Mouse (Mus musculus) embryo, embryonic 10 days (tissue): ENCODE data around the gene Ttyh2.
A peak's percentile ranks its signal among the peaks of the same experiment; 100 is the strongest.
"Not testable (repeated sequence)": the region's sequence is repeated elsewhere in the genome, so short reads cannot be mapped to it uniquely, and the experiment has no call there.

Source experiments
- DNase-seq: peaks from one replicate; pipeline ENCODE4 v3.0.0-alpha.2; 2015; ENCODE audit warnings: low spot score

Gene Ttyh2

DNA sequence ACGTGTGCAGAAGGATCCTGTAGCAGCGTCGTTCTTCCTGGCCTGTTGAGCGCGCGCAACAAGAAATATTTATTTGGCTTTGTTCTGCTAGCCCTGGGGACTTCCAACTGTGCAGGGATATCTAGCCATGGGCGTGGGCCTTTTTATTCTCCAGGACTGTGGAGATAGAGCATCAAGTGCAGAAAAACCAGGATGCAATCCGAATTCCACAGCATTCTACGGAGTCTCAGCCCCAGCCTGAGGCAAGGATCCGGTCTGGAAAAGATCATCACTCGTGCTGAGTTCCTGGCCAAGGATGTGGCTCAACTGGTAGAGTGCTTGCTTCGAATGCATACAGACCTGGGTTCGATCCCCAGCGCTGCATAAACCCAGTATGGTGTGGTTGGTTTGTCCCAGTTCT is 13.1 kb upstream of the Ttyh2 start:
- no peak for DNase-seq

- peak; percentile 75 for DNase-seq
Observed at GRCm38 (mm10) chr11:114662746-114663362, 12.4 kb upstream of the Ttyh2 start.

GRCm38 (mm10) chr11:114664164-114664563 is 11.1 kb upstream of the Ttyh2 start:
- no peak for DNase-seq

DNA sequence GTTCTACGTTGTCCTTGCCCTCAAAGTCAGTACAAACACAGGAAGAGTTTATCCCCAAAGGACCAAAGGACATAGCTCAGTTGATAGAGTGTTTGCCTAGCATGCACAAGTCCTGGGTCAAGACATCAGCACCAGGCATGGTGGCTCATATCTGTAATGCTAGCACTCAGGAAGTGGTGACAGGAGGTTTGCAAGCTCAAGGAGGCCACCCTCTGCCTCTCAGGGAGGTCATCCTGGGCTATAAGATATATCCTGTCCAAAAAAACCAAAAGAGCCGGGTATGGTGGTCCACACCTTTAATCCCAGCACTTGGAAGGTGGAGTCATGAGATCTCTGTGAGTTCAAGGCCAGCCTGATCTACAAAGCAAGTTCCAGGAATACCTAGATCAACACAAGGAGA is 9.8 kb upstream of the Ttyh2 start:
- DNase-seq = no peak

DNA sequence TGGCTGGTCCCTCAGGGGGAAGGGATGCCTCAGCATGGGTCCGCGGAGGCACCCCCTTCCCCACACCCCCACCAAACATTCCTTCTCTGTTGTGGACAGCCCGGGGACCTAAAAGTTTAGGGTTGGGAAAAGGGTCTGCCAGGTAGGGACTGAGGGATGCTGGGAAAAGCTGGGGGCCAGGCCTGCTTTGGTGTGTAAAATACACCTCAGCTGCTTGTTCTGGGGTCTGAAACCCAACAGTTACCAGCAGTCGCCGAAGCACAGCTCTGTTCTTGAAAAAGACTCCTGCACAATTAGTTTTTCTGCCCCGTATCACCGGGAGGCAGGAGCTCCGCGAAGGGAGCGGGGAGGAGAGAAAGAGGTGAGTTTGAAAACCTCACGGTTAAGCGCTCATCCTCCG is 8.4 kb upstream of the Ttyh2 start:
- no peak for DNase-seq

DNA sequence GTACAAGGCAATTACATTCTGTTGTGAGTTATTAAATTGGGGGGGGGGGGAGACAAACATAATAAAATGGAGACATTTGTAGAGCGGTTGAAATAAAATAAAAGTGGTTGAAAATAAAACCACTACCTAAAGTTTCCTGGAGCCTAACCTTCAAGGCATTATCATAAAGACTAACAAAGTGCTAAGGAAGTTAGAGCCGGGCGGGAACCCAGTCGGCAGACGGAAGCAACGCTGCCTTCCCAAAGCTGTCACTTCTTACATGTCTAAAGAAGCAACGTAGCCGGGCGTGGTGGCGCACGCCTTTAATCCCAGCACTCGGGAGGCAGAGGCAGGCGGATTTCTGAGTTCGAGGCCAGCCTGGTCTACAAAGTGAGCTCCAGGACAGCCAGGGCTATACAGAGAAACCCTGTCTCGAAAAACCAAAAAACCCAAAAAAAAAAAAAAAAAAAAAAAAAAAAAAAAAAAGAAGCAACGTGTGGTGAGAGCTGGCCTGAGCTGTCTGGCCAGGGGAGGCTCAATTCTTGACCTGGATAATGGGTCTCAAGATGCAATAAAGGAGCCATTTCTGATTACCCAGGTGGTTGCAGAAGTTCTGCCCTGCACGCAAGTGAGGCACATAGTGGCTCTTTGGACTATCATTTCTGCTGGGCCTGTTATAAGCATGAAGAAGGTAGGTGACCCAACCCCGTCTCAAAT is 7.8 kb upstream of the Ttyh2 start:
- DNase-seq = no peak

- DNase-seq = peak; percentile 62
Observed at GRCm38 (mm10) chr11:114667932-114668285, 7.3 kb upstream of the Ttyh2 start.

GRCm38 (mm10) chr11:114668301-114668710 is 6.9 kb upstream of the Ttyh2 start, which contains the start of gene Rpl38:
Gene Rpl38, plus strand, starts transcription at chr11:114668524.
- peak; percentile 97 for DNase-seq

DNA sequence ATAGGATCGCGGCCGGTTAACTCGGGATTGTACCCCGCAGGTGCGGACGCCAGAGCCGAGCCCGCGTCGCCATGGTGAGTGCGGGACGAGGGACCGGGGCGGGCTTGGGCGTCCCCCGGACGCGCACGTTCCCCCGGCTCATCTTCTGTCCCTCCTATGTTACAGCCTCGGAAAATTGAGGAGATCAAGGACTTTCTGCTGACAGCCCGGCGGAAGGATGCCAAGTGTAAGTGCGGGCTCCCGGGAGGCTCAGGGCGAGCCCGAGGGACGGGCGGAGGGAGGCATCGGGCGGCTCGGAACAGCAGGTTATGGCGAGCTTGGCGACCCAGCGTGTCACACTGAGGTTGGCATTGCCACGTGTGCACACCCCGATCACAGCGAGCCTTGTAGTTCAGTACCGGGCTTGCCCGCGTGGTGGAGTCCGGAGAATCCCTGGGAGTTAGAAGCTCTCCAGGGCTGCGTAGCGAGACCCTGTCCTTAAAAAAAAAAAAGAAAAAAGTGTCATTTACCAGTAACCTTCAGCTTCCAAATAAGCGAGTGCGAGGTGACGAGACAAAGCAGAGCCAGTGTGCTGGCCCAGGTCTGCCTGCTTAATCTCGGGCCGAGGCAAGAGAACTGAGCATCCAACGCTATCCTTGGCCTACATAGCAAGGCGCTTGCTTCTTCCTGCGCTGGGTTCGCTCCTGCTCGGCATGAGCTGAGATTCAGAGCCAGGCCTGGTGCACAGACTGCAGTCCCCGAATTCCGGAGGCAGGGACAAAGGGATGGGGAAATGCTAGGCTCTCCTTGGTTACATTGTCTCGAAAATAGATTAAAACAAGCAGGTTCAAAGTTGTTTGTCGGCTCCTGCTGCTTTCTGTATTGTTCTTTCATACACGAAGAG is 6.2 kb upstream of the Ttyh2 start:
- DNase-seq = peak; percentile 83

DNA sequence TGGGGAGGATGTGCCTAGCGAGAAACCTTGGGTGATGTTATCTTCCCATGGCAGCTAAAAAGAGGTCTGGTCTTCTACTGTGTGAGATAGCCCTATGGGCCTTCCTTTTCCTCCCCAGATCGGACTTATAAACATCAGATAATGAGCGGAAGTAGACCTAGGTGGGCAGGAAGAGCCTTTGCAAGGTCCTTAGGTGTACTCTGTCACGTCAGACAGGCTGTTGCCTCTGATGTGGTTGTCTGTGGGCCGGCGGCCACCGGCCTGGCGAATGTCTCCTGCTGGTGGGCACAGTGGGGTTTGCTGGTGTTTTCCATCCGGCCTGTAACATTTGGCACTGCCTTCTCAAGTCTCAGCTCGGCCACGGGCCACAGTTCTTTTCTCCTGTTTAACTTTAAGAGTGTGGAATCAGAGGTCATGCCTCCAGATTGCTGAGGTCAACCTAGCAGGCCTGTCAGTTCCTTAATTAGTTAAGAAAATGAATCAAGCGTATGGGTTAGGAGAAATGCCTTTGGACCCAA is 5.5 kb upstream of the Ttyh2 start:
- DNase-seq = no peak

DNA sequence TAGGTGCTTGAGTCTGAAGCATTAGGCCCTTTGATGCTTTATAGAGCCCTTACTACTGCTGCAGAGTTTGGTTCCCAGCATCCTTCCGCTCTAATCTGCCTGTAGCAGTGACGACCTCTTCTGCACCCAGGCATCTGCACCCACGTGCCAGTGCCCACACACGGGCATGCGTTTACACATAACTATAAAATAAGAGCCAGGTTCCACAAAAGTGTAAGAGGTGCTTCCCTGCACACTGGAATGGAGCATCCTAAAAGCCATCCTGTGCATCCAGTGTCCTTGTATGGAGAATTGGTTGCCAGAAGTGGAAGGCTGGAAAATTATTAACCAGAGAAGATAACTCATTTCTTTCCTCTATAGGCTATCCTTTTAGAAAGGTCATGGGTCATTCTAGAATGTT is 4.1 kb upstream of the Ttyh2 start:
- DNase-seq = no peak

GRCm38 (mm10) chr11:114672794-114673718 is 2.2 kb upstream of the Ttyh2 start:
- DNase-seq = peak; percentile 79

GRCm38 (mm10) chr11:114673719-114674050 is 1.5 kb upstream of the Ttyh2 start:
- DNase-seq = no peak

- DNase-seq = no peak
Observed at GRCm38 (mm10) chr11:114674180-114674579, 1.1 kb upstream of the Ttyh2 start.

DNA sequence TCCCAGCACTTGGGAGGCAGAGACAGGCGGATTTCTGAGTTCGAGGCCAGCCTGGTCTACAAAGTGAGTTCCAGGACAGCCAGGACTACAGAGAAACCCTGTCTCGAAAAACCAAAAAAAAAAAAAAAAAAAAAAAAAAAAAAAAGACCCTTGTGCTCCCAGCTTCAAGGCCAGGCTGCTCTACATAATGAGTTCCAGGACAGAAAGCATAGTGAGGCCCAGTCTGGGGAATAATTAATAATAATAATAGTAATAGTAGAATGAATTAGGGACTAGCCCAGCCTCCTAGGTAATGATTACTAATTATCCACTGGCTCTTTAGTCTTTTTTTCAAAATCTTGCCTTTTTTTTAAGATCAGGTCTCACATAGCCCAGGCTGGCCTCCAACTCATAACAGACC is 435 bp upstream of the Ttyh2 start:
- DNase-seq = not testable (repeated sequence)

DNA sequence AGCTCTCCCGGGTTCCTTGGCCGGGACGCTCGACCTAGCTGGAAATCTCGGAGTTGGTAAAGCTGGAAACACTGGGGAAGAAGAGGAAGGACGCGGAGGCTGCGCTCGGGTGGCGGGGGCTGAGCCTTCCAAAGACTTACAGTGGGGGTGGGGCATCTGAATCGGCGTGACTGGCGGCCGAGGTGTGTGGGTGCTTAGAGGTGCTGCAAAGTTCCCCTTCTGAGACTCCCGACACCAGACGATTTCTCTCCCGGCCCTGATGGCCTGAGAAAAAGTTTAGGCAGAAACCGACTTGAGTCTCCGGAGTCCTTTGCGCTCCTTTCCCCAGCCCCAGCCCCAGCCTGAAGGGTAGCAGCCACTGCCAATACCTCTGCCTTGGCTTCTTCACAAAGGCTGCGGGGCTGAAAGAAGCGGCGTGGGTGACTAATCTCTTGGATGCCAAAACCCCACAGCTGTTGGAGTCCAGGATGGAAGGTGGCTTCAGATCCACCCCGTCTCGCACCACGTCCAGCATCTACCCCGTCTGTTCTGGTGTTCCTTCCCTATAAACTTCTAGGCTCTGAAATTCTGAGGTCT is 683 bp downstream of the Ttyh2 start:
- no peak for DNase-seq

DNA sequence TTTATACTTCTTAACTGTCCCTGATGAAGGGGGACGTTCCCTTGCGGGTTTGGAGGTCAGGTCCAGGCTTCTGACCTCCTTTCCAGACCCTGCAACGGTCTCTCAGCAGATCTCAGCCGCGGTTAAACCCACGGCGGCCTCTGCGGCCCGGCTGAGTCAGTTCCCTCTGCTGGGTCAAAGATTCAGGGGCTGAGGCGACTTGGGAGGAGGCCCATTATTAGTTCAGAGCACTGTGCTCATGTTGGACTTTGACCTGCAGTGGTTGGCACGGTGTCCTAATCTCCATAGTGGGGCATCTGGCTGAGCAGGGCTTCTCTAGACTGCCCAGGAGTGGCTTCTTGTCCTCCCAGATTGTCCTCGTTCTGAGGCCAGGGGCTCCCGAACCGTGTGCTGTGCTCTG is 1.2 kb downstream of the Ttyh2 start:
- DNase-seq = no peak

GRCm38 (mm10) chr11:114676896-114677530 is 1.8 kb downstream of the Ttyh2 start:
- no peak for DNase-seq

DNA sequence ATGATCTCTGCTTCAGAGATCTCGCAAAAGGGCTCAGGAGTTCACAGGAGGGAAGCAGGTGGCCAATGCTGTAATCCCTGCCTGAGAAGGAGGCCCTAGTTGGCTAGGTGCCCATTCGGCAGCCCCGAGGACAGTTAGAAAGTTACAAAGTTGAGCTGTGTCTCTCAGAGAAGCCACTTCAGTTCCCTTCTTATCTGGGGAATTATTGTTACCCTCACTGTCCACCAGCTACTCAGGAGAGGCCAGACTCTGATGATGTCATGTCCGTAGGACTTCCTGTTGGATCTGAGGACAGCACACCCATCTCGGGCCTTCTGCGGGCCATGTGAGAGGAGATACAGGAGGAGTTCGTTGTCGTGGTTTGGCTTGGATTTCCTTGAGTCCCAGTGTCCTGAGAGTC is 4.4 kb downstream of the Ttyh2 start:
- DNase-seq = no peak

GRCm38 (mm10) chr11:114680291-114680690 is 5.1 kb downstream of the Ttyh2 start:
- no peak for DNase-seq

DNA sequence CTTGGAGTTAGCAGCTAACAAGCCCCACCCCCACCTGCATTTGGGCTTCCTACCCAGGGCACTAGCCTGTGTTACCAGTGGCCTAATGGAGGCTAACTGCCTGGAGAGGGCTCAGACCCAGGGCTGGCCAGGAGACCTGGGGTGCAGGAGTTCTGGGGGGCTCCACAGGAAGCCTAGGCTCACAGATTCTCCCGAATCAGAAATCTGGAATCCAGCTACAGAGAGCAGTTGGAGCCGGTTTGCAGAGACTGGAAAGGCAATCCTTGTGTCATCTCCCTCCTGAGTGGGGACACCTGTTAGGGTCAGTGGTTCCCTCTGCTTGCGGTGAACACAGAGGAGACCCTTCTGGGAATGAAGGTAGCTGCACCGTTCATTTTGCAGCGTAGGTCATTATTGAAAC is 5.8 kb downstream of the Ttyh2 start:
- DNase-seq = no peak
